Mouse (Mus musculus) c-Kit-negative CD71-positive TER-119-positive erythroid progenitor cells, embryonic 14.5 days (primary cell): ENCODE data around the gene Slc40a1.

Source experiments
- DNase-seq: peaks from one replicate; pipeline ENCODE4 v3.0.0-alpha.2; 2013; ENCODE audit warnings: low read depth, low spot score

The Slc40a1 gene

GRCm38 (mm10) chr1:45883378-45883777, 42.9 kb downstream of the Slc40a1 start:
- no peak for DNase-seq

- no peak for DNase-seq
Measured at GRCm38 (mm10) chr1:45882076-45882475, 44.2 kb downstream of the Slc40a1 start.

GRCm38 (mm10) chr1:45881228-45881832, 45.0 kb downstream of the Slc40a1 start:
- no peak for DNase-seq

GRCm38 (mm10) chr1:45877463-45877862, 48.9 kb downstream of the Slc40a1 start:
- DNase-seq: no peak

- no peak for DNase-seq
Measured at GRCm38 (mm10) chr1:45876450-45877198, 49.7 kb downstream of the Slc40a1 start.

- no peak for DNase-seq
Measured at GRCm38 (mm10) chr1:45875640-45876039, 50.7 kb downstream of the Slc40a1 start.

GRCm38 (mm10) chr1:45873250-45873649, 53.1 kb downstream of the Slc40a1 start:
- peak; percentile 78 for DNase-seq

- DNase-seq: no peak
Measured at GRCm38 (mm10) chr1:45868479-45869137, 57.7 kb downstream of the Slc40a1 start.

GRCm38 (mm10) chr1:45868050-45868449, 58.3 kb downstream of the Slc40a1 start:
- DNase-seq: no peak

- no peak for DNase-seq
Measured at GRCm38 (mm10) chr1:45866288-45867018, 59.9 kb downstream of the Slc40a1 start.

GRCm38 (mm10) chr1:45865727-45866126, 60.6 kb downstream of the Slc40a1 start:
- DNase-seq: no peak

- no peak for DNase-seq
Measured at GRCm38 (mm10) chr1:45865316-45865715, 61.0 kb downstream of the Slc40a1 start.

GRCm38 (mm10) chr1:45864564-45865014, 61.7 kb downstream of the Slc40a1 start:
- DNase-seq: no peak

- DNase-seq: no peak
Measured at GRCm38 (mm10) chr1:45863641-45864040, 62.7 kb downstream of the Slc40a1 start.

- DNase-seq: no peak
Measured at GRCm38 (mm10) chr1:45861162-45861561, 65.2 kb downstream of the Slc40a1 start.

- no peak for DNase-seq
Measured at GRCm38 (mm10) chr1:45860349-45860748, 66.0 kb downstream of the Slc40a1 start.
